Mouse (Mus musculus) liver, adult 2 months (tissue): Measurements from ENCODE around the gene Zkscan4. TPM values are rescaled to one million over a fixed set of nuclear protein-coding genes. Genes with fewer than 3 reads are reported as not detected.

ENCODE experiments used
- DNase-seq: peaks from one replicate; pipeline ENCODE4 v3.0.0-alpha.2; 2011; ENCODE audit warnings: low read depth, low spot score; ENCODE audit errors: extremely low read depth
- H3K27ac ChIP-seq: fragments of 200-500 bp; replicated peaks from 2 replicates; pipeline ENCODE4 v1.5.1; 2012; ENCODE audit warnings: low read depth, mild to moderate bottlenecking, control low read depth, inconsistent platforms, low read length; ENCODE audit not compliant: insufficient read depth
- H3K27me3 ChIP-seq: fragments of 200-500 bp; 2 replicates; pipeline ENCODE4 v1.6.1; 2012; ENCODE audit warnings: mild to moderate bottlenecking, moderate library complexity, low read length, inconsistent platforms; ENCODE audit not compliant: control insufficient read depth, insufficient read depth
- H3K36me3 ChIP-seq: fragments of 200-500 bp; 2 replicates; pipeline ENCODE4 v1.6.1; 2012; ENCODE audit warnings: low read length, inconsistent platforms; ENCODE audit not compliant: control insufficient read depth, insufficient read depth
- H3K4me1 ChIP-seq: fragments of 200-500 bp; 2 replicates; pipeline ENCODE4 v1.6.1; 2011; ENCODE audit warnings: low read length; ENCODE audit not compliant: control insufficient read depth, insufficient read depth
- H3K4me3 ChIP-seq: fragments of 200-500 bp; 2 replicates; pipeline ENCODE4 v1.5.1; 2011; ENCODE audit warnings: low read depth, mild to moderate bottlenecking, control low read depth, low read length, moderate library complexity; ENCODE audit not compliant: insufficient read depth
- H3K79me2 ChIP-seq: fragments of 200-500 bp; 2 replicates; pipeline ENCODE4 v1.6.1; 2012; ENCODE audit warnings: inconsistent platforms, mild to moderate bottlenecking, low read length, moderate library complexity; ENCODE audit not compliant: control insufficient read depth, insufficient read depth
- H3K9ac ChIP-seq: fragments of 200-500 bp; 2 replicates; pipeline ENCODE4 v1.6.1; 2012; ENCODE audit warnings: low read depth, mild to moderate bottlenecking, control low read depth, inconsistent platforms, low read length
- CTCF ChIP-seq: fragments of 200-500 bp; IDR thresholded peaks from 2 replicates; pipeline ENCODE4 v1.5.1; 2011; ENCODE audit warnings: low read depth, low read length, control low read depth
- POLR2A ChIP-seq: fragments of 200-500 bp; IDR thresholded peaks from 2 replicates; pipeline ENCODE4 v1.6.1; 2011; ENCODE audit warnings: low read length, control low read depth; ENCODE audit not compliant: insufficient read depth; ENCODE audit errors: extremely low read depth
- WGBS: fragments of 180-500 bp; shearing (Covaris S2); methylation state at CpG from one replicate; pipeline ENCODE4 v1.1.7; 2018; 5-methylcytosine and 5-hydroxymethylcytosine counted together
- polyA plus RNA-seq: library from polyadenylated mRNA; depleted of rRNA; stranded (reverse); fragments of >200 nt; gene quantifications from 2 replicates; pipeline ENCODE4 v1.2.3, GENCODE M21; 2012
- total RNA-seq: library from RNA; depleted of rRNA; stranded (reverse); fragments of >200 nt; gene quantifications from 2 replicates; pipeline ENCODE4 v1.2.3, GENCODE M21; 2014

Gene Zkscan4
- total and polyA plus RNA-seq, 2 experiments, result 0.09 to 1.0 TPM

DNA sequence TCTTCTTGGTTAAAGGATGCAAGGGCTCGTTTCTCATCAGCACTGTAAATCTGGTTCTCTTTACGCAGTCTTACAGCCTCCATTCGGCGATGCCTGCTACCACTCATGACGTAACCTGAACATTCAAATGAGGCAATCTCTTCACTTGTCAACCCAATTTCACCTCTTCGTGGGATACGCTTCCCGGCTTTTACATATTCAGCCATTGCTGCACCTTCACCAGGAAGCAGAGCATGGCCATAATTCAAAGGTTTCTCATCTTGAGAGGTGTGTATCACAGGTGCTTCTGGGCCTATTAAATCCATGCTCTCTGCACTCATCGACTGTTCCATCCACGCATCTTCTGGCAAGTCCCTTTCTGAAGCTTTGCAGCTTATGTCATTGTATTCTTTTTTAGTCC lies 11.4 kb upstream of the Zkscan4 start:
- Histone ChIP-seq H3K4me1 (0 out of 2 replicates have a peak, but pooled peaks cover 3% of the 10 kb centered on the region), H3K27me3 (no peaks in the 10 kb centered on the region), H3K79me2 (no peaks in the 10 kb centered on the region), H3K9ac (no peak overlapping the region), H3K4me3 (no peak overlapping the region), H3K27ac (no peak overlapping the region), H3K36me3 (no peaks in the 10 kb centered on the region)
- TF ChIP-seq POLR2A (no peak), CTCF (no peak)
- WGBS, result 90% methylated on average over 10 of the region's 10 CpGs
- DNase-seq, result no peak

DNA sequence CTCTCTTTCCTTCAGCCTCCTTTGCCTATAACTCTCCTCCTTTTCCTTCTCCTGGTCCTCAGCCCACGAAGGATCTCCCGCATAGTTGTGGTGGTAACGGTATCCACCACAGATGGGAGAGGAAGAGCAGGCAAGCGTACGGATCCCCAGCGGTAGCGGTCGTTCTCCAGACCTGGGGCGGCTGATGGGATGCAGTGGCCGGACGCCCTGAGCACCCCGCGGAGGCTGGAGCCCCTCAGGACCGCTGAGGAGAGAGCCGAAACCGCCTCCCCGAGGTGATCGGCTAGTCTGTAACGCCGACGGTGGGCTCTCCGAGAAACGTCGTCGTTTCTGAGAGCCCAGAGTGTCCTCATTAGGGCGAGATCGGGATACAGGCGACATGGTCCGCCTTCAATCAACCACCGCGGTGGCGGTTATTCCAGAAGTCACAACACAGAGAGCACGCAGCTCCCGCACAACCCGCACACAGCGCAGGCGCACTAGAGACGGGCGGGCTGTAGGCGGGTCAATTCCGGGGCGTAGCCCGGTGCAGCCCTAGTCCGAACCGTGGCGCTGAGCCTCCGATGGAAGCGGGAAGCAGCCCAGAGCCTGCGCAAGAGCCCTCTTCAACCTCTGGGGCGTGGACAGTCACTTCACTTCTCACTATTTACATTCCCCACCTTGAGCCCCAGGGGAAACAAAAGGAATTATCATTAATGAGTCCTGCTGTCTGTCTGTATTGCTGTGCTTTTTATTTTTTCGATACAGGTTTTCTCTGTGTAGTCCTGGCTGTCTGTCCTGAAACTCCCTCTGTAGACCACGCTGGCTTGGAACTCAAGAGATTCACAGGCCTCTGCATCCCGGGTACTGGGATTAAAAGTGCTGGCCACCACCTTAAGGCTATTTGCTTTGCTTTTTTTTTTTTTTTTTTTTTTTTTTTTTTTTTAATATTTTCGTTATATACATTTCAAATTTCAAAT lies 10.4 kb upstream of the Zkscan4 start, which contains the start of gene Nkapl:
Nkapl (minus strand) TSS at position 449 of the 959 bp plus-strand sequence.
- peak; percentile 78 for DNase-seq
- H3K4me3 ChIP-seq, result peak within 1 kb of the TSS; percentile 80
- H3K9ac ChIP-seq, result peak within 1 kb of the TSS; percentile 84
- 0 out of 2 replicates have a peak, but pooled peaks cover 3% of the 10 kb centered on the region for H3K4me1 ChIP-seq
- H3K27ac ChIP-seq, result no peak within 1 kb of the TSS
- TF ChIP-seq CTCF, result no peak
- TF ChIP-seq POLR2A, result peak; percentile 73
- no peaks in the 10 kb centered on the region for H3K27me3 ChIP-seq
- WGBS, result under 1% methylated on average over 54 of the region's 54 CpGs
- no peaks in the 10 kb centered on the region for H3K36me3 ChIP-seq
- H3K79me2 ChIP-seq, result no peaks in the 10 kb centered on the region

DNA sequence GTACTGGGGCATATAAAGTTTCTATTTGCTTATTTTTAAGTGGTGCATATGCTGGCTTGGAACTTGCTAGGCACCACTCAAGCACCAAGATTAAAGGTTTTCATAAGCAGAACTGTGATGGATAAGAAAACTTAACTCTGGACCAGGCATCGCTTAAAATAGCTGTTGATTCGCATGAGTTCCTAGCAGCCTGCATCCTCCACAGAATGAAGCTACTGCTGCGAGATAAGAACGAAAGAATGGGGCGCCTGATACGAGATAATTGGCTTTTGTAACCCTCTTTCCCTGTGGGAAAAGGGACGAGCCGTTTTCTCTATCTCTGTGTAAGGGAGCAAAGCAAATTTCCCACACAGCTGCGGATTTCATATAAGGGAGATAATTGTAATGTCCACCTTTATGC lies 9.6 kb upstream of the Zkscan4 start:
- Histone ChIP-seq H3K27me3 (no peaks in the 10 kb centered on the region), H3K36me3 (no peaks in the 10 kb centered on the region), H3K79me2 (no peaks in the 10 kb centered on the region), H3K4me3 (no peak overlapping the region), H3K27ac (no peak overlapping the region), H3K4me1 (0 out of 2 replicates have a peak, but pooled peaks cover 3% of the 10 kb centered on the region), H3K9ac (no peak overlapping the region)
- 36% methylated on average over 9 of the region's 9 CpGs for WGBS
- TF ChIP-seq CTCF (no peak), POLR2A (no peak)
- no peak for DNase-seq

DNA sequence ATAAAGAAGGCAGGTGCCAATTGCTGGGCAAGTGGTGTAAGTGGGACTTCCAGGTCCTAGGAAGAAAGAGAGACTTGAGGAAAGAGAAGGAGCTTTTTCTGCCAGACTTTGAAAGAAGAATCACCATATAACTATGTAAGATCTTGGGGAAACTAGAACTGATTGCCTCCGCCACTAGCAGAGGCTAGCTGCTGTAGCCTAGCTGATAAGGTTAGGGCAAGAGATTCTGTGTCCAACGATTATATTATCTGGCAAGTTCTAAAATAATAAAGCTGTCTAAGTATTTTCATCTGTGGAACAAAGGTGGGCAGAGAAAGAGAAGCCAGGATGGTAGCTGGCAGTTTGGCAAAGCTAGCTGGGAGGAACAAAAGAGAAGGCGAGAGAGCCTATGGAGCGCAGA lies 6.3 kb upstream of the Zkscan4 start:
- H3K79me2 ChIP-seq, result no peaks in the 10 kb centered on the region
- no peak overlapping the region for H3K4me3 ChIP-seq
- no peak for DNase-seq
- no peak overlapping the region for H3K27ac ChIP-seq
- H3K27me3 ChIP-seq, result no peaks in the 10 kb centered on the region
- no peak for TF ChIP-seq POLR2A
- TF ChIP-seq CTCF, result no peak
- H3K9ac ChIP-seq, result no peak overlapping the region
- 0 out of 2 replicates have a peak, but pooled peaks cover 3% of the 10 kb centered on the region for H3K4me1 ChIP-seq
- no peaks in the 10 kb centered on the region for H3K36me3 ChIP-seq
- 55% methylated on average over 4 of the region's 4 CpGs for WGBS

DNA sequence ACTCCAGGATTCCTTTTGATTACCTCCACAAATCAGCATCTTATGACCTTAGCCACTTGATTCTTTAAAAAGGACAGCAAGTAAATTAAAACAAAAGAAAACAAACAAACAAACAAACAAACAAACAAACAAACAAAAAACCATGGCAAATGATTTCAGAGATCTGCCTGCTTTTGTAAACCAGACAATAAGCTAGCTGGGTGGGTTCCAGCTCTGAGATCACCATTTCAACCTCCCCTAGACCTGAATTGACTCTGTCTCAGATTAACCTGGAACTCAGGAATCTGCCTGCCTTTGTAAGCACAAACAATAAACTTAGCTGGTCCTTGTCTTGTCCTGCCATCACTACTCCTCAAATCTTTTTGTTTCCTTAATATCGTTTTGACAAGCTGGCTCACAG lies 8.2 kb downstream of the Zkscan4 start:
- H3K4me1 ChIP-seq, result no peaks in the 10 kb centered on the region
- no peaks in the 10 kb centered on the region for H3K79me2 ChIP-seq
- 92% methylated on average over 1 of the region's 1 CpGs for WGBS
- no peak overlapping the region for H3K27ac ChIP-seq
- TF ChIP-seq CTCF (no peak), POLR2A (no peak)
- H3K9ac ChIP-seq, result no peak overlapping the region
- peaks cover 2% of the 10 kb centered on the region; the same call in 1 of the 2 replicates for H3K36me3 ChIP-seq
- DNase-seq, result no peak
- H3K27me3 ChIP-seq, result no peaks in the 10 kb centered on the region
- no peak overlapping the region for H3K4me3 ChIP-seq

DNA sequence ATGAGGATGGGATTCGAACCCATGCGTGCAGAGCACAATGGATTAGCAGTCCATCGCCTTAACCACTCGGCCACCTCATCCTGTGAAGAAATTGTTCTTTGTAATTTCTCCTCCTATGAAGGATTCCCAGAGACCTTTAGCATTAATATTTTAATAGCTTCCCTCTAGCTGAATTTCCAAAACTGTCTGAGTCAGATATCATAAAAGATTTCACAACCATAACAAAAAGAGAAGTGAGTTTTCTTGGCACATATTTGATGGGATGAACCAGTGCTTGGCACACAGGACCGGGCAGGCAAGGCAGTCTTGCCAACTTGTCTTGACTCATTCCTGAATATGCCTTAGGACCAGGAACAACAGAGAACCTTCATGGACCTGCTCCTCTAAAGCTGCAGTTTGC lies 14.1 kb downstream of the Zkscan4 start:
- DNase-seq, result no peak
- Histone ChIP-seq H3K4me1 (no peaks in the 10 kb centered on the region), H3K27ac (no peak overlapping the region), H3K4me3 (no peak overlapping the region), H3K27me3 (no peaks in the 10 kb centered on the region), H3K79me2 (no peaks in the 10 kb centered on the region), H3K36me3 (no peaks in the 10 kb centered on the region), H3K9ac (no peak overlapping the region)
- WGBS, result 91% methylated on average over 5 of the region's 5 CpGs
- TF ChIP-seq CTCF, result no peak
